Mouse (Mus musculus) kidney, embryonic 14.5 days (tissue): ENCODE results near the gene Anks3. TPM values are rescaled to one million over a fixed set of nuclear protein-coding genes. Genes with fewer than 3 reads are reported as not detected.

Experiments used
- ATAC-seq: fragments of 200-750 bp; cut with Nextera tagmentation; 2 replicates; pipeline ENCODE4 v1.8.0; 2017; ENCODE audit warnings: moderate number of reproducible peaks, mild to moderate bottlenecking, moderate TSS enrichment, moderate library complexity; ENCODE audit not compliant: low FRiP score, low TSS enrichment
- H3K27ac ChIP-seq: fragments of 300-500 bp; sonication (generic); 2 replicates; pipeline ENCODE4 v1.5.1; 2014; ENCODE audit warnings: low read depth, mild to moderate bottlenecking, low read length, moderate library complexity, mixed read lengths
- H3K27me3 ChIP-seq: fragments of 300-500 bp; sonication (generic); 2 replicates; pipeline ENCODE4 v1.6.1; 2014; ENCODE audit warnings: mild to moderate bottlenecking, low read length; ENCODE audit not compliant: control insufficient read depth, insufficient read depth
- H3K36me3 ChIP-seq: fragments of 300-500 bp; sonication (generic); 2 replicates; pipeline ENCODE4 v1.6.1; 2014; ENCODE audit warnings: low read length, mixed read lengths; ENCODE audit not compliant: control insufficient read depth, insufficient read depth
- H3K4me1 ChIP-seq: fragments of 300-500 bp; sonication (generic); 2 replicates; pipeline ENCODE4 v1.6.1; 2014; ENCODE audit warnings: low read length, mixed read lengths; ENCODE audit not compliant: control insufficient read depth, insufficient read depth
- H3K4me2 ChIP-seq: fragments of 300-500 bp; sonication (generic); replicated peaks from 2 replicates; pipeline ENCODE4 v1.6.1; 2014; ENCODE audit warnings: low read depth, mild to moderate bottlenecking, low read length
- H3K4me3 ChIP-seq: fragments of 300-500 bp; sonication (generic); 2 replicates; pipeline ENCODE4 v1.5.1; 2014; ENCODE audit warnings: mild to moderate bottlenecking, low read length
- H3K9ac ChIP-seq: fragments of 300-500 bp; sonication (generic); 2 replicates; pipeline ENCODE4 v1.6.1; 2014; ENCODE audit warnings: low read depth, mild to moderate bottlenecking, low read length, moderate library complexity
- H3K9me3 ChIP-seq: fragments of 300-500 bp; sonication (generic); 2 replicates; pipeline ENCODE4 v1.6.1; 2016; ENCODE audit warnings: low read length; ENCODE audit not compliant: control insufficient read depth
- WGBS: fragments of 180-500 bp; shearing (Covaris S2); extraction: QIAGEN DNeasy Blood & Tissue Kit; methylation state at CpG from one replicate; pipeline ENCODE4 v1.1.7; 2014; 5-methylcytosine and 5-hydroxymethylcytosine counted together
- polyA plus RNA-seq: library from polyadenylated mRNA; unstranded; fragments of >200 nt; fragmentation: Nextera tagmentation; extraction: Ambion mirVana; gene quantifications from 2 replicates; pipeline ENCODE4 v1.2.1, GENCODE M21; 2014

Gene Anks3
- polyA plus RNA-seq, 1 experiment from 2014 or later = 61.3 TPM

- H3K27ac ChIP-seq = no peak overlapping the region
- H3K4me2 ChIP-seq = no peak overlapping the region
- H3K36me3 ChIP-seq = peaks cover 52% of the 10 kb centered on the region
- no peak overlapping the region for H3K4me3 ChIP-seq
- ATAC-seq = no peak
- H3K9ac ChIP-seq = no peak overlapping the region
- no peaks in the 10 kb centered on the region for H3K9me3 ChIP-seq
- no peaks in the 10 kb centered on the region for H3K4me1 ChIP-seq
- no peaks in the 10 kb centered on the region for H3K27me3 ChIP-seq
- 69% methylated on average over 3 of the region's 3 CpGs for WGBS
These were observed 6.6 kb downstream of the Anks3 start for GRCm38 (mm10) chr16:4957446-4957845.

DNA sequence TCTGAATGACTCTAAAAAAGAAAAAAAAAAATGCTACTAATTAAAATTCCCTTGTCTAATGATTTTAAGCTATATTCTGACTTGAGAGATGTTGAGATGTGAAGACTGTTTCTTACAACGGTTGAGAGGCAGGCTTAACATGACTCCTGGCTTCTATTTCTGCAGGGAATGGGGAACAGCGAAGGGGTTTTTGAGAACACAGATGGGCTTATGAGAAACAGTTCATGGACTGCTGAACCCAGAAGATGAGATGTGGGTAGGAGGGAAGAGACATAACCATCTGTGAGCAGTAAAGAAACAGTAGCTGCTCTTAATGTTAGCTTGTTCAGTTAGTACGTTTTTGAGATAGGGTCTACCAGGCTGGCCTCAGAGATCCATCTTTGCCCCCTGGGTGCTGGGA is 7.4 kb downstream of the Anks3 start:
- H3K4me3 ChIP-seq = no peak overlapping the region

DNA sequence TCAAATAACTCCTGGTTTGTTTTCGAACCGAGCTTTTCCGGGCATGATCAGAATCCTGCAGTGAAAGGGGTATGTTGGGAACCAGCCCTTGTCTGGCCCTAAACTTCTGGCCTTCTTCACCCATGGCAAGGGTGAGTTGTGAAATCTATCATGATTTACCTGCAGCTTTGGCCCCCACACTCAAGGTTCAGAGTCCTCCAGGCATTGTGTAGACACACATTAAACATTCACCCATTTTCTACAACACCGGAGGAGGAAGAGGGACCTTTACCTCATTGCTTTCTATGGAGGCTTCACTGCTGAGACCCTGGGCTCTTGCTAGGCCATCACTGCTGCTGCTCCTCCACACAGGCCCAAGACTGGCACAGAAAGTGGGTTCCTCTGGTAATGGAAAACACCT is 16.6 kb downstream of the Anks3 start:
- Histone ChIP-seq H3K9ac (no peak overlapping the region), H3K4me2 (no peak overlapping the region), H3K36me3 (peaks cover 83% of the 10 kb centered on the region), H3K4me1 (no peaks in the 10 kb centered on the region), H3K9me3 (no peaks in the 10 kb centered on the region), H3K4me3 (no peak overlapping the region), H3K27me3 (no peaks in the 10 kb centered on the region), H3K27ac (no peak overlapping the region)
- 96% methylated on average over 4 of the region's 4 CpGs for WGBS
- no peak for ATAC-seq

More for the DNA sequence above, 7.4 kb downstream of the Anks3 start:
- Histone ChIP-seq H3K4me1 (no peaks in the 10 kb centered on the region), H3K9ac (no peak overlapping the region), H3K4me2 (no peak overlapping the region), H3K9me3 (no peaks in the 10 kb centered on the region), H3K27ac (no peak overlapping the region), H3K36me3 (peaks cover 59% of the 10 kb centered on the region), H3K27me3 (no peaks in the 10 kb centered on the region)
- ATAC-seq = no peak
- WGBS = 92% methylated on average over 3 of the region's 3 CpGs

- ATAC-seq = no peak
- Histone ChIP-seq H3K4me1 (no peaks in the 10 kb centered on the region), H3K27me3 (no peaks in the 10 kb centered on the region), H3K9me3 (no peaks in the 10 kb centered on the region), H3K9ac (no peak overlapping the region), H3K27ac (no peak overlapping the region), H3K4me3 (no peak overlapping the region), H3K4me2 (no peak overlapping the region), H3K36me3 (peaks cover 85% of the 10 kb centered on the region)
- 84% methylated on average over 3 of the region's 3 CpGs for WGBS
These were observed 17.9 kb downstream of the Anks3 start for GRCm38 (mm10) chr16:4946155-4946554.

DNA sequence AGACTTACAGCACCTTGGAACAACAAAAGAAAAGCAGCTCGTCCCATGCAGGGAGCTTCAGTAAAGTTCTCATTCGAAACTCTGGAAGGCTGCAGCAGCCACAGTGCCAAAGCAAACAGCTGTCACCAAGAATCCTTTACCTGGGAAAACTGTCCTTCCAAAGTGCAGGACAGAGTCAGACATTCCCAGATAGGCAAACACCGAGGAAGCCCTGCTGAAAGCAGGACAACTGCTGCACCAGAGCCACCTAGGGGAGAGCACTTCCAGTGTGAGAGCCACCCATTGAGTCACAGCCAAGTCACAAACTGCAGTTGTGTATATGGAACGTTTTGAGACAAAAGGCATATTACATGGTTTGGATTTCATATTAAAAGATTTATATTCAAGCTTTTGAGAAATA is 18.6 kb downstream of the Anks3 start:
- Histone ChIP-seq H3K4me2 (no peak overlapping the region), H3K27me3 (no peaks in the 10 kb centered on the region), H3K9ac (no peak overlapping the region), H3K4me1 (no peaks in the 10 kb centered on the region), H3K36me3 (peaks cover 86% of the 10 kb centered on the region), H3K9me3 (no peaks in the 10 kb centered on the region), H3K27ac (no peak overlapping the region), H3K4me3 (no peak overlapping the region)
- ATAC-seq = no peak
- WGBS = 77% methylated on average over 4 of the region's 4 CpGs

DNA sequence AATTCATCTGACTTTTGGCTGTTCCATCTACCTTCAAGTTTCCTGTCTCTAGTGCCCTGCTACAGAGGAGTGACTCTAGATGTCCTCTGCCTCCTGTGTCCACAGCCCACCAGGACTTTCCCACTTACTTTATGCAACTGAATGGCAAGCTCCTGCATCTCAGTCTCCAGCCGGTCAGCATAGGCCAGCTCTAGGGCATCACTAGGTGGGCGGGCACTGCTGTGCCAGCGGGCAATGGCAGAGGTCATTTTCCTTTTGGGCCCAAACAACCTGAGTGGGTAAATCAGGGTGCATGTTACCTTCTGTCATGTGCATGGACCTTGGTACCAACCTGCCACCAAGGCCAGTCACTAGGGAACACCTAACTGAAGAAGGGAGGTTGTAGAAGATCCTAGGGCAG is 20.6 kb downstream of the Anks3 start:
- Histone ChIP-seq H3K4me1 (peaks cover 5% of the 10 kb centered on the region; the same call in 1 of the 2 replicates), H3K9ac (no peak overlapping the region), H3K27me3 (no peaks in the 10 kb centered on the region), H3K4me3 (no peak overlapping the region), H3K4me2 (no peak overlapping the region), H3K27ac (no peak overlapping the region), H3K36me3 (peaks cover 78% of the 10 kb centered on the region), H3K9me3 (no peaks in the 10 kb centered on the region)
- WGBS = 95% methylated on average over 3 of the region's 3 CpGs
- no peak for ATAC-seq

- 90% methylated on average over 8 of the region's 8 CpGs for WGBS
These were observed 21.1 kb downstream of the Anks3 start for GRCm38 (mm10) chr16:4942868-4943267.

GRCm38 (mm10) chr16:4941016-4941415 is 23.0 kb downstream of the Anks3 start:
- H3K27ac ChIP-seq = no peak overlapping the region
- no peak overlapping the region for H3K4me3 ChIP-seq
- H3K4me1 ChIP-seq = peaks cover 5% of the 10 kb centered on the region; the same call in 1 of the 2 replicates
- no peaks in the 10 kb centered on the region for H3K27me3 ChIP-seq
- H3K9me3 ChIP-seq = no peaks in the 10 kb centered on the region
- H3K9ac ChIP-seq = no peak overlapping the region
- peaks cover 75% of the 10 kb centered on the region for H3K36me3 ChIP-seq
- ATAC-seq = no peak
- H3K4me2 ChIP-seq = no peak overlapping the region

More at GRCm38 (mm10) chr16:4942868-4943267, 21.1 kb downstream of the Anks3 start:
- H3K9me3 ChIP-seq = no peaks in the 10 kb centered on the region
- no peaks in the 10 kb centered on the region for H3K27me3 ChIP-seq
- ATAC-seq = no peak
- no peak overlapping the region for H3K27ac ChIP-seq
- no peak overlapping the region for H3K4me3 ChIP-seq
- H3K9ac ChIP-seq = no peak overlapping the region
- H3K4me2 ChIP-seq = no peak overlapping the region
- peaks cover 5% of the 10 kb centered on the region; the same call in 1 of the 2 replicates for H3K4me1 ChIP-seq
- H3K36me3 ChIP-seq = peaks cover 74% of the 10 kb centered on the region

DNA sequence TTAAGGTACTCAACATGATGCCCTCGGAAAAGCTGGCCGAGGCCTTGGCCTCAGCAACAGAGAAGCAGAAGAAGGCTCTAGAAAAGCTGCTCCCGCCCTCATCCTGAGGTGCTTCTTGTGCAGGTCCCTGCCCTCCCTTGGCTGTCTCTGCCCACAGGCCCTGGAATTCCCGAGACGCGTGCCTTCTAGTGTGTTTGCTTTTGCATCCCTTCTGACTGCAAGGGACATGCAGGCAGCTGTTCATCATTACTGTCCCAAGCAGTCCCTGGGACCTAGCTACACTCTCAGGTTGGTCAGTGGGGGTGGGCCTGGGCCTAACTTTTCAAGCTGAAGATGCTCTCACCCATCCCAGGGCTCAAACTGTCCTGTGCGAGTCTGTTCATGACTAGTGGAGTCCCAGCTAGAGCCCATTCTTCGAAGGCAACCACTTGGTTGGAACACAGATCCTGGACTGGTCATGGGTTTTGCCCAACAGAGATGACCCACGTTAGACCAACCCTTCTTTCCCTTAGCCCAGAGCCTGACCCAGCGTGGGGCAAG is 23.6 kb downstream of the Anks3 start:
- peak overlapping the region; percentile 84; the same call in 1 of the 2 replicates for H3K4me3 ChIP-seq
- ATAC-seq = no peak
- H3K9ac ChIP-seq = no peak overlapping the region
- whole genome bisulfite sequencing = 88% methylated on average over 10 of the region's 10 CpGs
- no peaks in the 10 kb centered on the region for H3K9me3 ChIP-seq
- H3K36me3 ChIP-seq = peaks cover 75% of the 10 kb centered on the region
- no peaks in the 10 kb centered on the region for H3K27me3 ChIP-seq
- no peak overlapping the region for H3K27ac ChIP-seq
- peaks cover 5% of the 10 kb centered on the region; the same call in 1 of the 2 replicates for H3K4me1 ChIP-seq
- peak overlapping the region; percentile 78; the same call in 1 of the 2 replicates for H3K4me2 ChIP-seq
